Mouse (Mus musculus): ENCODE data around the gene Lgals1. TPM values are rescaled to one million over a fixed set of nuclear protein-coding genes. Genes with fewer than 3 reads are reported as not detected.

Lgals1 gene
- polyA plus RNA-seq, 2 experiments: 447 to 675 TPM

DNA sequence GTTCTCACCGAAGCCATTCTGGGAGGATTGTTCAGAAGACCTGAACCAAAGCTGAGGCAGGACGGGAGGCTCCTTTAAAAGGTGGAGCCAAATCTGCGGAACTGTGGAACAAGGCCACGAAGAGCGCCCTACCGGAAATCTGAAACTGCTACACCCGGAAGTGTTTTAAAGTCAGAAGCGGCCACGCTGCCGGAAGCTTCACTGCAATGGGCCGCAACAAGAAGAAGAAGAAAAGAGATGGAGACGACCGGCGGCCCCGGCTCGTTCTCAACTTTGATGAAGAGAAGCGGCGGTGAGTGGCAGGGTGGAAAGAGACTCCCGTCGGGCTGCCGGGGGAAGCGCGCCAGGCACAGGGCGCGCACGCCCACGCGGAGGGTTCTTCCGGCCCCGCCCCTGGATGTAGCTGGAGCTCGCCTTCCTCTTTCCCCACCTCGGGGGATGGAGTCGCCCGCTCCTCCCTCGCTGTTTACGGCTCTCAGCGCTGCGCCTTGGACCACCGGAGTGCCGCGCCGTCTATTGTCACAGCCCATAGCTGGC is 8.3 kb downstream of the Lgals1 start, which contains the start of gene Nol12:
Gene Nol12 (plus strand): TSS at position 150 of the 537 bp plus-strand sequence.
- peaks cover 19 to 22% of the 10 kb centered on the region in 2 experiments for H3K4me1 ChIP-seq (replicated peaks; ENCODE audit: control insufficient read depth in 2 of 2, insufficient read depth in 2 of 2, low read length in 1 of 2)
- peaks cover 16% of the 10 kb centered on the region for H3K36me3 ChIP-seq (replicated peaks; ENCODE audit: control insufficient read depth, insufficient read depth, low read depth)
- no peaks in the 10 kb centered on the region for H3K9me3 ChIP-seq (ENCODE audit: control insufficient read depth, low read length)
- DNase-seq (ENCODE audit: low read depth in 3 of 3, low spot score in 3 of 3): peak; percentile 81 to 84 (median 83)
- H3K4me2 ChIP-seq (ENCODE audit: low read depth): peak within 1 kb of the TSS; percentile 96
- H3K27ac ChIP-seq: peak within 1 kb of the TSS; percentile 65
- peak within 1 kb of the TSS; percentile 76 to 82 for H3K4me3 ChIP-seq (ENCODE audit: insufficient read depth in 1 of 2, low read depth in 2 of 2, low read length in 2 of 2)
- no peaks in the 10 kb centered on the region for H3K27me3 ChIP-seq (ENCODE audit: control insufficient read depth, insufficient read depth, low read length)
- H3K9ac ChIP-seq (replicated peaks): peak within 1 kb of the TSS; percentile 78
- ATAC-seq (ENCODE audit: insufficient read depth): peak; percentile 78
- under 1% methylated on average over 42 of the region's 42 CpGs for WGBS (ENCODE audit: insufficient replicate concordance)
- no peak; the same call in 1 of the 2 replicates for TF ChIP-seq EP300 (IDR thresholded peaks at IDR 0.05; ENCODE audit: low read depth)
- 0 out of 2 replicates have a peak, but pooled peaks have one; percentile 25 for TF ChIP-seq CTCF (IDR thresholded peaks at IDR 0.05; ENCODE audit: low read depth)

GRCm38 (mm10) chr15:78936403-78936802 is 9.9 kb downstream of the Lgals1 start:
- ATAC-seq (ENCODE audit: insufficient read depth) (peak; percentile 63), DNase-seq (ENCODE audit: low read depth in 3 of 3, low spot score in 3 of 3) (peak in 2 of 3 experiments; percentile 50 to 53)
- peak overlapping the region; percentile 76 to 82 for H3K4me3 ChIP-seq (ENCODE audit: insufficient read depth in 1 of 2, low read depth in 2 of 2, low read length in 2 of 2)
- peaks cover 29% of the 10 kb centered on the region for H3K36me3 ChIP-seq (replicated peaks; ENCODE audit: control insufficient read depth, insufficient read depth, low read depth)
- no peaks in the 10 kb centered on the region for H3K9me3 ChIP-seq (ENCODE audit: control insufficient read depth, low read length)
- peak overlapping the region; percentile 78 for H3K9ac ChIP-seq (replicated peaks)
- no peaks in the 10 kb centered on the region for H3K27me3 ChIP-seq (ENCODE audit: control insufficient read depth, insufficient read depth, low read length)
- H3K27ac ChIP-seq: peak overlapping the region; percentile 65
- peaks cover 19 to 22% of the 10 kb centered on the region in 2 experiments for H3K4me1 ChIP-seq (replicated peaks; ENCODE audit: control insufficient read depth in 2 of 2, insufficient read depth in 2 of 2, low read length in 1 of 2)
- H3K4me2 ChIP-seq (ENCODE audit: low read depth): peak overlapping the region; percentile 96
- TF ChIP-seq CTCF (IDR thresholded peaks at IDR 0.05; ENCODE audit: low read depth) (no peak), EP300 (IDR thresholded peaks at IDR 0.05; ENCODE audit: low read depth) (no peak)
- WGBS (ENCODE audit: insufficient replicate concordance): 65% methylated on average over 12 of the region's 12 CpGs

- peak overlapping the region; percentile 51; the same call in 1 of the 2 replicates for H3K27ac ChIP-seq
- H3K4me2 ChIP-seq (ENCODE audit: low read depth): peak overlapping the region; percentile 96; the same call in 1 of the 2 replicates
- ATAC-seq (ENCODE audit: insufficient read depth) (no peak), DNase-seq (ENCODE audit: low read depth in 3 of 3, low spot score in 3 of 3) (no peak)
- H3K27me3 ChIP-seq (ENCODE audit: control insufficient read depth, insufficient read depth, low read length): no peaks in the 10 kb centered on the region
- no peak overlapping the region for H3K4me3 ChIP-seq (ENCODE audit: insufficient read depth in 1 of 2, low read depth in 2 of 2, low read length in 2 of 2)
- peaks cover 19 to 20% of the 10 kb centered on the region in 2 experiments for H3K4me1 ChIP-seq (replicated peaks; ENCODE audit: control insufficient read depth in 2 of 2, insufficient read depth in 2 of 2, low read length in 1 of 2)
- no peak for TF ChIP-seq EP300 (IDR thresholded peaks at IDR 0.05; ENCODE audit: low read depth)
- TF ChIP-seq CTCF (IDR thresholded peaks at IDR 0.05; ENCODE audit: low read depth): no peak
- no peaks in the 10 kb centered on the region for H3K9me3 ChIP-seq (ENCODE audit: control insufficient read depth, low read length)
- H3K9ac ChIP-seq (replicated peaks): no peak overlapping the region
- H3K36me3 ChIP-seq (replicated peaks; ENCODE audit: control insufficient read depth, insufficient read depth, low read depth): peaks cover 29% of the 10 kb centered on the region
- WGBS (ENCODE audit: insufficient replicate concordance): 83% methylated on average over 10 of the region's 10 CpGs
Measured at GRCm38 (mm10) chr15:78937311-78937710, 10.8 kb downstream of the Lgals1 start.

DNA sequence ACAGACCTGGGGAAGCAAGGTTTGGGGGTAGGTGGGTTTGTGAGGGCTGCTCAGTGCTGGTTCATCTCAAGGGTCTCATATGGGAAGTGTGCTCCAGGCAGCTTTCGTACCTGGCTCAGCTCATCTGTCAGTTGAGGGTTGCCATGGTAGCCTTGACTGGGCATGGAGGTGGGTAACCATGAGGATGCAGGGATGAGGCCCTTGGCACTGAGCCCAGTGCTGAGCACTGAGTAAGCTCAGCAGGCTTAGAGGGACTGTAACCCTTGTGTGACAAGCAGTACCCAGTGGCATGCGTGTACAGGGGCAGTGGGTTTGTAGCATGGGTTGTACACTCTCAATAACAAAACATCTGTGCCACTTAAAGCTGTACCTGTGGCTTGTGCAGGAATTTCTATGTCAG is 11.4 kb downstream of the Lgals1 start:
- Histone ChIP-seq H3K36me3 (replicated peaks; ENCODE audit: control insufficient read depth, insufficient read depth, low read depth) (peaks cover 29% of the 10 kb centered on the region), H3K4me1 (replicated peaks; ENCODE audit: control insufficient read depth in 2 of 2, insufficient read depth in 2 of 2, low read length in 1 of 2) (peaks cover 19 to 20% of the 10 kb centered on the region in 2 experiments), H3K27me3 (ENCODE audit: control insufficient read depth, insufficient read depth, low read length) (no peaks in the 10 kb centered on the region), H3K27ac (no peak overlapping the region), H3K4me2 (ENCODE audit: low read depth) (no peak overlapping the region), H3K9me3 (ENCODE audit: control insufficient read depth, low read length) (no peaks in the 10 kb centered on the region), H3K4me3 (ENCODE audit: insufficient read depth in 1 of 2, low read depth in 2 of 2, low read length in 2 of 2) (no peak overlapping the region), H3K9ac (replicated peaks) (no peak overlapping the region)
- no peak for ATAC-seq (ENCODE audit: insufficient read depth)
- DNase-seq (ENCODE audit: low read depth in 3 of 3, low spot score in 3 of 3): no peak
- TF ChIP-seq CTCF (IDR thresholded peaks at IDR 0.05; ENCODE audit: low read depth) (no peak), EP300 (IDR thresholded peaks at IDR 0.05; ENCODE audit: low read depth) (no peak)
- WGBS (ENCODE audit: insufficient replicate concordance): 85% methylated on average over 2 of the region's 2 CpGs

- peaks cover 29% of the 10 kb centered on the region for H3K36me3 ChIP-seq (replicated peaks; ENCODE audit: control insufficient read depth, insufficient read depth, low read depth)
- DNase-seq (ENCODE audit: low read depth in 3 of 3, low spot score in 3 of 3) (no peak), ATAC-seq (ENCODE audit: insufficient read depth) (no peak)
- H3K4me3 ChIP-seq (ENCODE audit: insufficient read depth in 1 of 2, low read depth in 2 of 2, low read length in 2 of 2): no peak overlapping the region
- H3K27ac ChIP-seq: no peak overlapping the region
- no peaks in the 10 kb centered on the region for H3K27me3 ChIP-seq (ENCODE audit: control insufficient read depth, insufficient read depth, low read length)
- peaks cover 16 to 17% of the 10 kb centered on the region in 2 experiments for H3K4me1 ChIP-seq (replicated peaks; ENCODE audit: control insufficient read depth in 2 of 2, insufficient read depth in 2 of 2, low read length in 1 of 2)
- no peak for TF ChIP-seq EP300 (IDR thresholded peaks at IDR 0.05; ENCODE audit: low read depth)
- TF ChIP-seq CTCF (IDR thresholded peaks at IDR 0.05; ENCODE audit: low read depth): no peak
- 86% methylated on average over 13 of the region's 13 CpGs for WGBS (ENCODE audit: insufficient replicate concordance)
- no peak overlapping the region for H3K9ac ChIP-seq (replicated peaks)
- H3K9me3 ChIP-seq (ENCODE audit: control insufficient read depth, low read length): no peaks in the 10 kb centered on the region
- H3K4me2 ChIP-seq (ENCODE audit: low read depth): no peak overlapping the region
Measured at GRCm38 (mm10) chr15:78940325-78940724, 13.8 kb downstream of the Lgals1 start.
